Mouse (Mus musculus) kidney, postnatal 25 days (tissue): Measurements from ENCODE around the gene Snrpa1.
"Not testable (repeated sequence)": the region's sequence is repeated elsewhere in the genome, so short reads cannot be mapped to it uniquely, and the experiment has no call there.

Experiments used
- DNase-seq, 2 experiments: peaks; one replicate each; pipeline ENCODE4 v3.0.0; 2021; ENCODE audit warnings: mixed read lengths in 2 of 2

Snrpa1 gene

DNA sequence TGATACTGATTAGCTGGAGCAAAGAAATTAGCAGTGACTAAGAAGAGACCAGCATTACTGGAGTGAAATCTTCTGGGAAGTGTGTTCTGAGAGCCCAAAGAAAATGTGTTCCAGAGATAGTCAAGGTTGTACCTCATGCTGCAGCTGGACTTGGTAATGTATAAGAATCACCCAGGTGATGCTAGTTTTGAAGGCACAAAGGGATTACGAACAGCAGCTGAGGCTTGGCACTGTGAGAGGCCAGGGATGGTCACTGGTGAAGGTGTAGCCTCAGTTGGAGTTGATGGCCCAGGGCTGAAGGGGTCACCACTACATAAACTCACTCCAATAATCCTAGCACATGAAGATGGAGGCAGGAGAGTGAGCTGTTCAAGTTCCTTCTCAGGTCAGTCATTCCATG, at the start of gene Snrpa1:
Gene Snrpa1, plus strand, starts transcription at position 301 of the 400 bp plus-strand sequence.
- DNase-seq = no peak

DNA sequence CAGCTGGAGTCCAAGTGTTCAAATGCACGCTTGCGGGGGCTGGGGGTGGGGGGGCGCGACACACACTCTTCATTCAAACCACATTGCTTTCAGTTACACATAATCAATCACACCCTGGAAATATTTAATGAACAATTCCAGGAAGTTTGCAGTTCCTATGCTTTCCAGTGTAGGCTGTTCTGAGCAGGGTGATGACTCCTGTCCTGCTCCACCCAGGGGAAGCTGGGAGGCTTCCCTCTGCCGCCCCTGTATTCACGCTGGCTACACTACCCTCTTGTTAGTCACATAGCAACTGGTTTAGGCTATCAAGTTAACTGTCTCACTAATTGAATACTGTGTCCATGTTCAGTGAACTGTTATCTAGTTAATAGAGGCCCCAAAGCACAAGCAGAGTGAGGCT, 48.3 kb upstream of the Snrpa1 start:
- DNase-seq = no peak

DNA sequence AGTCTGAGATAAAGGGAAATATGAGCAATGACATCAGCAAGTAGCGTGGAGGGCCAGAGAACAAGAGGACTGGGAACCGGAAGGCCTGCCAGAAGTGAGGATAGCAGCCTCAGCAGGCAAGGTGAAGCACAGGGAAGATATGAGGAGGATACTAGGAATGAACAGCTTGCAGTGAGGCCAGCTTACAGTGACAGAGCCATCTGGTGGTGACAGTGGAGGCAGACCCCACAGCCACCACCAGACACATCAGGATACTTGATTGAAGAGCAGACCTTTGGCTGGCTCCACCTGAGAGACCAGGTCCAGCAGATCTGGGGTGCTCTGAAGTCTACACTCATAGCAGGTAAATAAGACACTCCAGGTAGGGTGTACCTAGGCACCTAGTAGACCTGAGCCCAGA, 31.1 kb upstream of the Snrpa1 start:
- DNase-seq = no peak

DNA sequence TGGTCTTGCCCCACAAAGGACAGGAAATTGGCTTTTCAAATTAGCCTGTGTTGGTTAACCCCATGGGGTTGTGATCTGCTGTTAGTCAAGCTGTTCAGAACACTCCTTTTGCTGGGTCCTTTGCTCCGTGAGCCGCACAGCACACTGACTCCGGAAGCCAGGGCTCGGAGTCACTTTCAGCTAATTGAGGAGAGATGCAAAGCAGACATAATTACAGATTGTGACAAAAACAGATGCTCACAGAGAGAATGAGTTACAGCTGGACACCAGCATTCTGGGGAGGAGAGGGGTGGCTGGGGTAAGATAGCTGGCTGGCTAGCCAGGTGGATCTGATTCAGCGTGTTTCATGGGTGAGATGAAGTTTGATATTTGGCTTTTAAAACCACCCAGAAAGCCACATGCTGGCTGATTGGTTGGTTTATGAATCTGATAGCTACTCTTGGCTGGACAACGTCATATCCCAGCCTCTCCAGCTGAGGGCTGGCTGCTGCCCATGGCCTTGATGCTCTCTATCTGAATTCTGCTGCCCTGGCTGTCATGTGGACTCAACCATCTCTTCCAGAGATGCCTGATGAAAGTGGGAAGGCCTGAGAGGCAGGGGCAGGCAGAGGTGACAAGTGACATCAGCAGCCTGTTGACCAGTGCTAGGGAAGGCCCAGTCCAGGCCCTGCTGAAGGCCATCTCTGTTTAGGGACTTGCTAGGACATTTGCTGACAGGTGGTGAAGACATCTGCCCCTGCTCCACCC, 29.9 kb upstream of the Snrpa1 start:
- DNase-seq = no peak

DNA sequence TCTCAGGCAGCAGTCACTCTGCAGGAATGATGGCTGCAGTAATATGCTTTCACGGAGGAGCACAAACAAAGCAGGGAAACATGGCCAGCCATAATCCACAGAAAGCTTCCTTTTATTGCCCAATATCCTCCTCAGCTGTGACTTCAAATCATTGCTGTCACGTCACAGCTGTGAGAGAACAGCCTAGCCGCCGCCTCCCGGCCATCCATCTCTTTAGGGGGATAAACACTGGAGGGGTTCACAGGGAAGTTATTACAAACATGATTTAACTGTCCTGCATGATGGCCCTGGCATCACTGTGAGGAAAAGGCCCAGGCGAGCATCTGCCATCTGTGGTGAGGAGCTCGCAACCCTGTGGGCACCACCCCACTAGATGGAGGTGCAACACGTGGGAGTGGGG, 22.0 kb upstream of the Snrpa1 start:
- no peak for DNase-seq

DNA sequence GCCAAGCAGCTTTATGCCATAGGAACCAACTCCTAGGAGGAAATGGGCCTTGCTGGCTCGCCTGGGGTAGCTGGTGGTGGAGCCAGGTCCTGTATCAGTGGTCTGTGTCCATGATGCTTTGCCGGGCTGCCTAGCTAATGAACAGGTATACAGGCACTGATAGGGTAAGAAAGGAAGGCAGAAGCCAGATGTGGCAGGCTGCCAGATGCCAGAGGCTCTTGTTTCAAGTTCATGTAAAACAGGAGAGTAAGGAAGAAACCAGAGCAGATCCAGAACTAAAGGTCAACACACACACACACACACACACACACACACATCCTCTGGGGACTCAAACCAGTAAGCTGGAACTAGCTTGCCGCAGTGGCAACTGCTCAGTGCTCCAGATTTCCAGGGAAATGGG, 20.5 kb upstream of the Snrpa1 start:
- peak in 1 of 2 experiments; percentile 9 for DNase-seq

DNA sequence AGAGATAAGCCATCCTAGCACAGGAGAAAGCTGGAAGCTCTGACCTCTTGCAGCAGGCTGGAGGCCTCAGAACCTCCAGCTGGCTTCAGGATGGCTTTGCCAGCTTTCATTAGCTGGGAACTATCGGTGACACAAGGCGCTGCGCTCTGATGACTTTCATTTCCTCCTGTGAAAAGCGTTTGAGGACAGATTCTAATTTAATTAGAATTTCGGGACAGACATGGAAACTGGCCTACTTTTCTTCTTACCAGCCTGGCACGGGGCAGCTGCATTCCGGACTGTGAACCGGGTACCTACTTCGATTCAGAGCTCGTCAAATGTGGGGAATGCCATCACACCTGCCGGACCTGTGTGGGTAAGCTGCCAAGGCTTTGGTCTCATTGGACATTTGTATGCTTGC, 20.1 kb upstream of the Snrpa1 start:
- no peak for DNase-seq

DNA sequence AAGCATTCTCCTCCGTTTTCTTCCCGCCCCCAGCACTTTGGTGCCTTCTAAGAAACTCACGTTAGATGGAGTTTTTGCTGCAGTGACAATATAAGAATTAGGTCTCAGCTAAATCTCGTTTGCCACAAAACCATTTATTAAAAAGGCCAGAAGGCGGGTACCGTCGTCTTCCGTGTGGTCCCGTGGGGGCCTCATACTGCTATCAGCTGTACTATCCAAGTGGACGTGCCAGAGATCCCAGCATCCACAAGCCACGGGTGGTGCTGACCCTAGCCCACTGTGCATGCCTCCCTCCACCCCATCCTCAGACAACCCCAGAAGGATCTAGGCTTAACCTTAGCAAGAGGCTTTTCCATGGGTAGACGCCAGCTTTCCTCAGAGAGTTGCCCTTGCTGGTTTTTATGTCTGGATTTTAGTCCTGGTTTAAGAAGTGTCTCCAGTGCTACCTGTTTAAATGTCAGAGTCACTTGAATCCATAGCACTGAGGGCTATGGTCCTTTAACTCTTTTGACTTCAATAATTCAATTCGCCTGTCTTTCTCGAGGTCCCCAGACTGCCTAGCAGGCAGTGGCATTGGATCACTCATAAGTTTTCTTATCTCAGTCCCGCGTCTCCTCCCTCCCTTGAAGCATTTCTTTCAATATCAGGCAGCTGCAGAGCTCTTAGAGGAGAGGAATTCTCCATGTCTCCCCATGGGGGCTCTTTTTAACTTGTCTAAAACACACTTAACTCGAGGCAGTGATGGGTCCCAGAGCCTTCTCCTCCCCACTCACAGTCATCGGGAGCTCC, 18.6 kb upstream of the Snrpa1 start:
- DNase-seq = no peak

DNA sequence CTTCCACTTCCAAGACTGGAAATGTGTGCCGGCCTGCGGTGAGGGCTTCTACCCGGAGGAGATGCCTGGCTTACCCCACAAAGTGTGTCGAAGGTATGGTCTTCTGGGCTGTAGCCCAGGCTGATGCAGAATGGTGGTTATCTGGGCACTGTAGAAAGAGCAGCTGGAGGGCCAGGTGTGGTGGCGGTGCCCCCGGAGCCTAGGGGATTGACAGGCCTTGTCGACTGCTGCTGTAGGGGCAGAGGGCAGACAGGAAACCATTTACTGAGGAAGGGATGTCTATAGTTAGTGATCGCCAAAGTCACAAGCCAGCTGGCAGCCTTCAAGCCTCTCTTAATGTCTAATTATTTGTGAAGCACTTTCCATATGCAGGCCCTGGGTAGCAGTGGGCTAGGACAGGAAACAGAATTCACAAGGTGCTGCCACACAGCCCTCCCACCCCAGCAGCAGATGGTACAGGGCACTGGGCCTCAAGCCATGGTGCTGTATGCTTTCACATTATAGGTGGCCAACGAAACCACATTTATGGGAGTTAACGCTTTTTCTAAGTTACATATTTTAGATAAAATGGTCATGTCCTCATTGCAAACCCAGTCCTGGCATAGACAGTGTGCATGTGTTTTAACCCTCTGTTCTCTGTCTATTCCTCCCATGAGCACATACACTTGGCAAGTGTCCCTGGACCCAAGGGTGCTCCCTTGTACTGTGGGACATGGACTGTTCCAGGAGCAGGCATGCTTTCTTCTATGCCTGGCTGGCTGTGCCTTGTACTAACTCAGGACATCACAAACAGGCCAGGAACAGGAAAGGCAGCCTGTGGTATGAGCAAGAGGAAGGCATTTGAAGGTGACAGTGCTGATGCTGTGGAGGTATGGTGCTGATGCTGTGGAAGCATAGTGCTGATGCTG, 15.0 kb upstream of the Snrpa1 start, which contains the start of gene Gm45213:
Gene Gm45213, plus strand, starts transcription at position 51 of the 908 bp plus-strand sequence.
- no peak for DNase-seq

DNA sequence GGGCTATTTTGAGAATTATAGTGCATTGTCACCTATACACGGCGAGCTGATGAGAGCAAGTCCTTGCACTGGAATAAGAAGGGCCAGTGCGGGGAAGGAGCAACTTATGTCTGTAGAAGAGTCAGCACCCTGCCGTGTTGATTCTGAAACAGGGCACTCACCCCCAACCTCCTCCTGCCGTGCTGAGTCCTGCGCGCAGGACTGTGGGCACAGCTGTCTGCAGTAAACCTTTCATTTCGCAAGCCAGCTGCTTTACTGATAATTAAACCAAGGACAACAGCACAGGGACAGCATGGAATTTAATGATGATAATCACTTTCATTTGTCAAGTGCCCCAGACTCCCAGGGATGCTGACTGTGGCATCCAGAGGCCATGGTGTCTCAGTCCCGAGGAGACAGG, 14.2 kb upstream of the Snrpa1 start:
- no peak for DNase-seq

DNA sequence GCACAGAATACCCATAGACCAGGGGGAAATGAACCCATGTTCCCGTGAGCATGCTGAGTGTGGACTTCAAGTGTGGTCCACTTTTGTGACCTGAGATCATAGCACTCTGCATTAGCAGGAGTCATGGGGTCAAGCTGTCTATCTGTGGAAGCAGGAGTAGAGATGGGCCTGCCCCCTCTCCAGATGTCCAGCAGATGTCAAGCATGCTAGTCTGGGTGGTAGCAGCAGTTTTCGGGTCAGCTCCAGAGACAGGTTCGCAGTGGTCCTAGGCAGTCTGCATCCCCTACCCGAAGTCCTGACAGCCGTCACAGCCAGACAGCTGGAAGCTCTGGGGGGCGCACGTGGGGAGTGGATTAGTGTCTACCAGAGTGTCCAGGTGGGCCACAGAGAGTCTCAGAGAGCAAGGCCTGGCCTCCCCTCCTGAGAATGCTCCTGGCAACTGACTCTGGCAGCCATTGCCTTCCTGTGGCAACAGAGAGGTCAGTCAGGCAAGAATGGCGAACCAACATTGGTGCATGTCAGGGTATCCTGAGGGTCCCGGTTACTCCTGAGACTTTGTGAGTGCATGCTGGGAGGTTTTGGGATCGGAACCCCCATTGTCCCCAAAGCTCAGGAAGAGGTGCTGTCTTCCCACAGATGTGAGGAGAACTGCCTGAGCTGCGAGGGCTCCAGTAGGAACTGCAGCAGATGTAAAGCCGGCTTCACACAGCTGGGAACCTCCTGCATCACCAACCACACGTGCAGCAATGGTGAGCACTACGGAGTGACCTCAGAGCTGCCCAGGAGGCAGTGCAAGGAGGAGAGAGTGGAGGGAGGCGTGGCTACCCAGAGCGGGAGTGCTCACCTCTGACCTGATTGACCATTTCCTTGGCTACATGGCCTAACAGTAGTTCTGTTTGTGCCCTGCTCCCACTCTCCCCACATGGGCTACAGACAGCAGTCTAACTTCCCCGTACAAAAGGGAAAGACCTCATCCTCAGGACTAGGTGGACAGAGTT, 11.6 kb upstream of the Snrpa1 start:
- DNase-seq = peak in 1 of 2 experiments; percentile 48

DNA sequence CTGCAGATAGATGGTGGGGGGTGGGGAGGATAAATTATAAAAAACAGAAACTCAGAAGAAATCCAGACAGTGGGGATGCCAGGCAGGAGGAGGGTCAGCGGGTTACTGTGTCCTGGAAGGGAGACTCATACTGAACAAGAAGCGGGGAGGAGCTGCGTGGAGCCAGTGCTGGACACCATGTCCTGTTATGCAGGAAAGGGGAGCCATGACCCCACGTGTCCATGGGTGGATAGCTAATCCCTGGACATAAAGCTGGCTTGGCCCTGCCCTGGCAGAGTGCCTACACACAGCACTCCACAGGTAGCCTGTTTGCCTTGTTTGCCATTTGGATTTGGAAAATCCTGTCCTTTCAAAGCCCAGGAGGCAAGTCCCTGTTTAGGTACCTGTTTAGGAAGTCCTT, 10.8 kb upstream of the Snrpa1 start:
- no peak for DNase-seq

DNA sequence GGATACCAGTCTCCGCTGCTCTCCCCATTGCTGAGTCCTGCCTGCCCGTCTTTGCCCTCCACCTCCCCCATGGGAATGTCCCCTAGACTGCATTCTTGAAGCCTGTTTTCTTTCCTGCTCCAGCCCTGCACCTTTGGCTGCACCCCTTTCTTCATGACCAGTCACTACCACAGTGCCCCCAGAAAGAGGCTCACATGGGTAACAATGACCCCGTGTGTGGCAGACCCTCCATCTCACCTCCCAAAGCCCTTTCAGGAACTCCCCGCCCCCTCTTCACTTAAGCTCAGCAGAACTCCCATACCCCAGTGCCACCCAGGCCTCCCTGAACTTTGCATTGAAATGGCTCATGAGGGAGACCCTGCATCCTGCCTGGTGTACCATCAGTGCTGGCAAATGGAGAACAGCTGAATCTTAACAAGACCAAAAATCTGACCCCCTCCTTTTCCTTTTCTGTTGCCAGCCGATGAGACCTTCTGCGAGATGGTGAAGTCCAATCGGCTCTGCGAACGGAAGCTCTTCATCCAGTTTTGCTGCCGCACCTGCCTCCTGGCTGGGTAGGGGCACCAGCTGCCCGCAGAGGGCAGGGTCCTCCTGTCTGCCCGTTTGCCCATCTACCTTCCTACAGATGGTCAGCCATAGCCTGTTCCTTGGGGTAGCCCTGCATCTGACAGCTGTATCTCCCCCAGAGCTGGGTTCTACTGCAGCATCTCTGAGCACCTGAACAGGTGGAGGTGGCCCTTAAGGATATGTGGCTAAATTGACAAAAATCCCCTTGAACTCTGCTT, 10.2 kb upstream of the Snrpa1 start:
- DNase-seq = no peak

DNA sequence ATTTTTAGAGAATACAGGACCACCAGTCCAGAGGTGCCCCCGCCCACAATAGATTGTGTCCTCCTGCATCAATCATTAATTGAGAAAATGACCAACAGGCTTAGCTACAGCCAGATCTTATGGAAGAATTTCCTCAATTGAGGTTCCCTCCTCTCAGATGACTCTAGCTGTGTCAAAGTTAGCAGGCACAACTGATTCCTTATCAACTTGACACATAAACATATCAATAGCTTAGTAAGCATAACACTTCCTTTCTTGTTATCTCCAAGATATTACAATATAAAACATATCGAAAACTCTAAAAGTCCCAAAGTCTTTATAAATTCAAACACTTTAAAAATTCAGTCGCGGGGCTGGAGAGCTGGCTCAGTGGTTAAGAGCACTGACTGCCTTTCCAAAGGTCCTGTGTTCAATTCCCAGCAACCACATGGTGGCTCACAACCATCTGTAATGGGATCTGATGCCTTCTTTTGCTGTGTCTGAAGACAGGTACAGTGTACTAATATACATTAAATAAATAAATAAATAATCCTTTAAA, 4.8 kb upstream of the Snrpa1 start:
- no peak for DNase-seq

DNA sequence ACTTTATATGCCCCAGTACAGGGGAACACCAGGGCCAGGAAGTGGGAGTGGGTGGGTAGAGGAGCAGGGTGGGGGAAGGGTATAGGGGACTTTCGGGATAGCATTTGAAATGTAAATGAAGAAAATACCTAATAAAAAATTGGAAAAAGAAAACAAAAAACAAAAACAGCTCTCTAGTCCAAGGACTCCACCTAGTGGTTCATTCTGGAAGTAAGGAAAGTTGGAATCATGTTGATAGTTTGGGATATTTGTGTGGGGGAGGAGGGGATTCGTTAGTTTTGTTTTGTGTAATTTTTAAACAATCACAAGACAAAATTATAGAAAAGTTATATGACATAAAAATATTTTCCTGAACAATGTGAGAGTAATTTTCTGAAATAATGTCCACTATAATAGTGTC, 3.4 kb upstream of the Snrpa1 start:
- DNase-seq = not testable (repeated sequence)

DNA sequence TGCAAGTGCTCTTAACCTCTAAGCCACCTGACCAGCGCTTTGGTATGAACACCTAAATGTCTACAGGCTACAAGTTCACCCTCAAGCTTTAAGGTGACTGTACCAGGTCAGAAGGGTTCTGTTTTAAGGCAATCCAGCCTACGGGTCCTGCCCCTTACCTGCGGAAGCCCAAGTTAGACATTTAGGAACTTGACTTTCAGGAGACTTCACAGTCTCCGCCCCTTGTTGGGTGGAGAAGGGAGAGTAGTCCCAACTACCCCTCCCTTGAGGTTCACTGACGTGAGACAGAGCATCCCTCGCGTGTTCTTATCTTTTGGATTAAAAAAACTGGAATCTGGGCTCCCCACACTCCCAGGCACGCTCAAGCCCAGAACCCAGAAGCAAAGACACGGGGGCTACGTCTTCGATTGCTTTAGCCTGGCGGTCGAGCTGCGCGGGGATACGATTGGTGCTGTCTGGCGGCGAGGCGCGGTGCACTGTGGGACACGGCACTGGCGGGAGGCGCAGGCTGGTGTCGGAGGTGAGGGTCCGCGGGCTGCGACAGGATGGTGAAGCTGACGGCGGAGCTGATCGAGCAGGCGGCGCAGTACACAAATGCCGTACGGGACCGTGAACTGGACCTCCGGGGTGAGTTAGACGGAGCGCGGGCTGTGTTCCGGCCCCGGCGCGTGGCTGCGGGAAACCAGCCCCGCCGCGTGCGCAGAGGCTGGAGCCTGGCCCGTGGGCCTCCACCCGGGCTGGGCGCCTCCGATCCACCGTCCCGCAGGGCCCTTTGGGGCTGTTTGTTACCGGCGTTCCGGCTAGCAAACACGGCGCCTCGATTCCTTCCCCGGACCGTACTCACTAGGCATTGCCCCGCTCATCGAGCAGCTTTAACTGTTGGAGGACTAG, 1.5 kb downstream of the Snrpa1 start:
- DNase-seq = peak; percentile 91 to 94

DNA sequence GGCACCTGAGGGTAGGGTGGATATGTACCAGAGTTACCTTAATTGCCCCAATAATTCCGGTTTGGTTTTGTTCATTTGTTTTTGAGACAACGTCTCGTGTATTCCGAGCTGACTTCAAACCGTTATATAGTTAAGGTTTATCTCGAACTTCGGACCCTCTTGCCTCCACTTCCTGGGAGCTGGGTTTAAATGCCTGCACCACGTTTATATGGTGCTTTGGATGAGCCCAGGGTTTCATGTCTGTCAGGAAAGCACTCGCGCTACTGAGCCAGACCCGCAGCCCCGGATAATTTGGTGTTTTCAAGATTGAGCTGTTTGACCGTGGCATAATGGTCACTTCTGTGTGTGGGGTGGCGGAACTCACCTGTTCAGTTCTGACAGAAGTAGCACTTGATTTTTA, 2.3 kb downstream of the Snrpa1 start:
- no peak for DNase-seq

DNA sequence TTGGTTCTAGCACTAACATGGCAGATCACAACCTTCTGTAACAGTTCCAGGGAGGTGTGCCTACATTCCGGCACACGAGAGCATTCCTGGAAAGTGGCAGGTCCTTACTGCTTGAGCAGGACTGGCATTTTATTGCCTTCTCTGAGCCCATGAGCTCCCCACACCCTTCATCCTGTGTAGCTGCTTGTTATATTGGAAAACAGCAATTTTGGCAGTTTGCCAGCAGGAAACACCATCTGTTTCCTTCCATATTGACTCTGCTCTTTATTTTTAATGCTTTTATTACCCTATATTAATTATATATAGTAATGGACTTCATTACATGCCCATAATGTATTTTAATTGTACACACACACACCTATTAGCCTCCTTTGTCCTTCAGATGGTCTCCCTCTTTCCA, 17.6 kb downstream of the Snrpa1 start:
- DNase-seq = peak in 1 of 2 experiments; percentile 22

DNA sequence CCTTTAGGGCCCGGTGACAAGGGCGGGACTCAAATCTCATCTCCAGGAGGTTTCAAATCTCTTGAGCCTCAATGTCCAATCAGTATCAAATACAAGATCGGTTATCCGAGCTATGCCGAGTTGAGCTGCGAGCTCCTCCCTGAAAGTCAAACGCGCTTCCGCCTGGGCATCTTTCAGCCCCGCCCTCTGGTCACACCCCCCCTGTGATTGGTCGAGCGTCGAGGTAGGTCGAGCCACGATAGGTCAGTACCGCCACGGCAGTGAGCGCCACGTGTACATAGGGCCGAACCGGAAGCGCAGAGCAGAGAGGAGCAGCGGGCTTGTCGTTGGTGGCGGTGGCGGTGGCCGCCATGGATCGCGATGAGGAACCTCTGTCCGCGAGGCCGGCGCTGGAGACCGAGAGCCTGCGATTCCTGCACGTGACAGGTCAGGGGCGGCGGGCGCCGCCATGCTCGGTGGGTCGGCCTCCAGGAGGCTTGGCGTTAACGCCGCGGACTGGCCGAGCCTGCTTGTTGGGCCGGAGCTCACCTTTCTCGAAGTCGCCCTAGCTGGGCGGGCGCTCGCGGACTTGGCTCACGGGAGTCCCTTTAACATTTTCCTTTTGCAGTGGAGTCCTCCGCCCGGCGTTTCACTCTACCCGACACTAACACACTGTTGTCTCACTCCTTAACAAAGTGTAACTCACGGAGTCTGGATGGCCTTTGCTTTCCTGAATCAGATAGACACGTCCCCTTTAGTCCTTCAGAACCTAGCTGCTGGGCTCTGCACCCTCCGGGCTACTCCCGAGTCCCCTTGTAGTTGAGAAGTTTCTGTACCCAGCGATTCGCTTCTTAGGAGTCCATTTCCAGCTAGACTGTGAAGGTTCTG, 20.8 kb downstream of the Snrpa1 start, which contains the start of gene Selenos:
Gene Selenos, plus strand, starts transcription at position 286 of the 867 bp plus-strand sequence.
- DNase-seq = peak; percentile 97 to 98
